Mouse (Mus musculus) limb, embryonic 14.5 days (tissue): ENCODE measurements at regions not wholly inside any gene's neighbourhood (a gene's known extent, or its start where the extent isn't known, plus 50 kb on each side); places are given as distances from the start of the nearest gene placed in this dataset.

Source experiments
- ATAC-seq: fragments of 200-750 bp; cut with Nextera tagmentation; 2 replicates; pipeline ENCODE4 v1.8.0; 2017; ENCODE audit warnings: low read depth, moderate number of reproducible peaks, moderate TSS enrichment; ENCODE audit not compliant: low FRiP score
- DNase-seq: peaks from one replicate; pipeline ENCODE4 v3.0.0-alpha.2; 2015; ENCODE audit warnings: low spot score
- H3K27ac ChIP-seq: fragments of 300-500 bp; sonication (generic); replicated peaks from 2 replicates; pipeline ENCODE4 v1.5.1; 2014; ENCODE audit warnings: low read depth, mild to moderate bottlenecking, low read length, moderate library complexity, mixed read lengths
- H3K27me3 ChIP-seq: fragments of 300-500 bp; sonication (generic); 2 replicates; pipeline ENCODE4 v1.6.1; 2014; ENCODE audit warnings: low read length, mixed read lengths; ENCODE audit not compliant: control insufficient read depth, insufficient read depth
- H3K36me3 ChIP-seq: fragments of 300-500 bp; sonication (generic); 2 replicates; pipeline ENCODE4 v1.6.1; 2014; ENCODE audit warnings: mild to moderate bottlenecking, low read length, moderate library complexity, mixed read lengths; ENCODE audit not compliant: control insufficient read depth, insufficient read depth
- H3K4me1 ChIP-seq: fragments of 300-500 bp; sonication (generic); 2 replicates; pipeline ENCODE4 v1.6.1; 2014; ENCODE audit warnings: antibody characterized with exemption, low read length, mixed read lengths; ENCODE audit not compliant: control insufficient read depth, insufficient read depth
- H3K4me2 ChIP-seq: fragments of 300-500 bp; sonication (generic); replicated peaks from 2 replicates; pipeline ENCODE4 v1.6.1; 2014; ENCODE audit warnings: low read depth, mild to moderate bottlenecking, low read length, moderate library complexity; ENCODE audit not compliant: severe bottlenecking
- H3K4me3 ChIP-seq: fragments of 300-500 bp; sonication (generic); replicated peaks from 2 replicates; pipeline ENCODE4 v1.5.1; 2014; ENCODE audit warnings: low read length
- H3K9ac ChIP-seq: fragments of 300-500 bp; sonication (generic); 2 replicates; pipeline ENCODE4 v1.6.1; 2014; ENCODE audit warnings: mild to moderate bottlenecking, low read depth, low read length, moderate library complexity; ENCODE audit not compliant: severe bottlenecking
- H3K9me3 ChIP-seq: fragments of 300-500 bp; sonication (generic); 2 replicates; pipeline ENCODE4 v1.6.1; 2016; ENCODE audit warnings: low read length; ENCODE audit not compliant: control insufficient read depth
- POLR2A ChIP-seq: fragments of 200-500 bp; IDR thresholded peaks from 2 replicates; pipeline ENCODE4 v1.8.0; 2012; ENCODE audit warnings: inconsistent platforms, mild to moderate bottlenecking, moderate library complexity, borderline replicate concordance; ENCODE audit not compliant: insufficient read depth, insufficient read length; ENCODE audit errors: extremely low read depth
- WGBS: fragments of 180-500 bp; shearing (Covaris S2); extraction: QIAGEN DNeasy Blood & Tissue Kit; methylation state at CpG from one replicate; pipeline ENCODE4 v1.1.7; 2014; 5-methylcytosine and 5-hydroxymethylcytosine counted together

DNA sequence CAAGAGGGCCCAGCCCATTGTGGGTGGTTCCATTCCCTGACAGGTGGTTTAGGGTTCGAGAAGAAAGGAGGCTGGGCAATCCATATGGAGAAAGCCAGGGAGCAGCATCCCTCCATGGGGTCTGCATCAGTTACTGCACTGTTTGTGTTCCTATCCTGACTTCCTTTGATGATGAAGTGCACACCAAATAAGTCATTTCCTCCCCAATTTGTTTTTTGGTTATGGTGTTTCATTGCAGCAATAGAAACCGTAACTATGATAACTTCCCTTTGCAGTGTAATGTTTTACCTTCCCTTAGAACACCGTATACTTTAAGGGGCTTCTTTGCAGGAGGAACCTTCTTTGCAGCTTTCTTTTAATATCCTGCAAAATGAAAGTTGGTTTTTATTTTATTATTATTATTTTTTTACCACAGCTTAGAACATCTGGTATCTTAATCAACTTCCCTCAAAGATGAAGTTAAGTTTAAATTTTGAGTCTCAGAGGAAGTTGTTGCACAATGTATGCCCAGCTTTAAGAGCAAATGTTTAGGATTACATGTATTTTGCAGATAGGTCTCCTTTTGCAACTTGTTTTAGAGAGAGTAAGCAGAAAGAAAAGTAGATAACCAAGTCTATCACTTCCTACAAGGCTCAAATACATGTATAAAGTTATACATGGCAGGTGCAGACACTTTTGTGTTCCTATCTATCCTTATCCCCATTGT lies 1059.1 kb downstream of the Diaph2 start:
- Histone ChIP-seq H3K27me3 (no peaks in the 10 kb centered on the region), H3K9ac (no peak overlapping the region), H3K36me3 (no peaks in the 10 kb centered on the region), H3K9me3 (no peaks in the 10 kb centered on the region), H3K4me1 (no peaks in the 10 kb centered on the region), H3K4me2 (no peak overlapping the region), H3K4me3 (no peak overlapping the region), H3K27ac (no peak overlapping the region)
- 77% methylated on average over 3 of the region's 3 CpGs for WGBS
- TF ChIP-seq POLR2A, result no peak
- DNase-seq, result no peak
- no peak for ATAC-seq

DNA sequence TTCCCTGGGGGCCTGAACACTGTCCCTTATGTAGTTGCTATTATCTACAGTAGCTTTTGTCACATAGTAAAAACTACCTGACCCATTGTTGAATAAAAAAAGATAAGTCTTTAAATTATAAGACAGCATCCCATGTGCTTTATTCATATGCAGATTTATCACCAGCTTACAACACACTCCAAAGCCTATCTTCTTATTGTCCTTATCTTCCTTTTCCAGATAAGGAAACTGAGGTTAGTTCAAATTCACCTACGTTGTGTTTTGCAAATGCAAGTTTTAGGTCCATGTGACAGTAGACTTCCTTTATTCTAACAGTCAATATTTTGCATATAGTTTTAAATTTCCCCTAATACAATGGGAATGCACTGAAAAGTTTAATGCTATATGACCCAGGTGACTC lies 1069.4 kb downstream of the Diaph2 start:
- no peaks in the 10 kb centered on the region for H3K9me3 ChIP-seq
- H3K4me3 ChIP-seq, result no peak overlapping the region
- 65% methylated on average over 1 of the region's 1 CpGs for WGBS
- DNase-seq (no peak), ATAC-seq (no peak)
- no peak for TF ChIP-seq POLR2A
- no peaks in the 10 kb centered on the region for H3K27me3 ChIP-seq
- H3K36me3 ChIP-seq, result no peaks in the 10 kb centered on the region
- H3K4me1 ChIP-seq, result no peaks in the 10 kb centered on the region
- H3K9ac ChIP-seq, result no peak overlapping the region
- H3K4me2 ChIP-seq, result no peak overlapping the region
- no peak overlapping the region for H3K27ac ChIP-seq

DNA sequence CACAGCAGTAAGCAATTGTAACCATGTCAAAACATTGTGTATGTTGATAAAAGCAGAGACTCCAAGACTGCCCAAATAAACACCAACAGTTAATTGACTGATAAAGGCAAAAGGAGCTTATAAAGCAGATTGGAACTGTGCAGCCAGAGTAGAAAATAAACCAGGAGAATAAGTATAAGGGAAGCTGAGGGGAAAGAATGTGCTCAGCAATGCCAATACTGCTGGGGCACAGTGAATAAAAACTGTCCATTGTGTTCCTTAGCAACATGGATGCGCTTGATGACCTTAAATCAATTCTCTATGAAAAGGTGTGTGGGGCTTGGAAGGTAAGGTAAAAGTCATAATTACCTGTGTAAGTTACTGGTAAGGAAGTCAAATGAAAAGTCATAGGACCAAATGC lies 1070.2 kb downstream of the Diaph2 start:
- 95% methylated on average over 1 of the region's 1 CpGs for WGBS
- H3K27me3 ChIP-seq, result no peaks in the 10 kb centered on the region

DNA sequence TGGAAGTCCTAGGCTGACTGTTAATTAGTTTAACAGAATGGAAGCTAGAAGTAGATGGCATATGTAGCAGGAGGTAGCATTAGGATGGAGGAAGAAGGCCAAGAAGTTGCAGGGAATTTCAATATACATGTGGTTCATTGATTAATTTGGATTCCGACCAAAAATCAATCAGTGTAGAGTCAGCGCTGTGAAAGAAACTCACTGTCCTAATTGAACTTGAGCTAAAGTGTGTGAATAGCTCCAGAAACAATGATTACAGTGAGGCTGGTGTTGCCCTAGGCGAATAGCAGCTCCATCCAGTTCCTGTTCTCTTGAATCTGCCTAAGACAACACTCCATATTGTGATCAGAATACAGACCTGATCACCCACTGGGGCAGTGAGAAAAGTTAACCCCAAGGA lies 1070.6 kb downstream of the Diaph2 start:
- H3K9me3 ChIP-seq, result no peaks in the 10 kb centered on the region
- no peak overlapping the region for H3K9ac ChIP-seq
- no peak overlapping the region for H3K4me3 ChIP-seq
- WGBS, result 79% methylated on average over 3 of the region's 3 CpGs
- TF ChIP-seq POLR2A, result no peak
- H3K4me1 ChIP-seq, result no peaks in the 10 kb centered on the region
- no peak overlapping the region for H3K27ac ChIP-seq
- H3K27me3 ChIP-seq, result no peaks in the 10 kb centered on the region
- DNase-seq, result no peak
- H3K4me2 ChIP-seq, result no peak overlapping the region
- no peak for ATAC-seq
- H3K36me3 ChIP-seq, result no peaks in the 10 kb centered on the region

More for the DNA sequence above, 1070.2 kb downstream of the Diaph2 start:
- Histone ChIP-seq H3K9ac (no peak overlapping the region), H3K9me3 (no peaks in the 10 kb centered on the region), H3K27ac (no peak overlapping the region), H3K4me2 (no peak overlapping the region), H3K4me1 (no peaks in the 10 kb centered on the region), H3K36me3 (no peaks in the 10 kb centered on the region), H3K4me3 (no peak overlapping the region)
- DNase-seq (no peak), ATAC-seq (no peak)
- no peak for TF ChIP-seq POLR2A

DNA sequence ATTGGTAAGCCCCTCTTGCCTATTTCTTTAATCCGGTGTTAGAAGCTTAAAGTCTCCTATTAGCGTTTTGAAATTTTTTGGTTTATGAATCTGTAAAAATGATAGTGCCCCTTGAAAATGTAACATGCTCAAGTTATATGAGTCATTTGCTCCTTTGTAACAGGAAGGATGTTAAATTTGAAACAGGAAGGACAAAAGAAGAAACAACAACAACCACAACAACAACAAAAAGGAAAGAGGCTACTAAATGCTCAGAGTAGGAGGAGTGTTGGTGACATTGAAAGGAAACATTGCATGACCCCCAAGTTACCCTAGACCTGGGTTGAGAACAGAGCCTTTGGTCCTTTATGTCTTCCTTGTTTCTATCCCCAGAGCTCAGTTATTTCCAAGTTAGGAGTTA lies 1074.4 kb downstream of the Diaph2 start:
- no peak overlapping the region for H3K4me3 ChIP-seq
- no peak for TF ChIP-seq POLR2A
- DNase-seq (no peak), ATAC-seq (no peak)
- H3K36me3 ChIP-seq, result no peaks in the 10 kb centered on the region
- H3K9ac ChIP-seq, result no peak overlapping the region
- no peaks in the 10 kb centered on the region for H3K9me3 ChIP-seq
- no peak overlapping the region for H3K4me2 ChIP-seq
- H3K4me1 ChIP-seq, result no peaks in the 10 kb centered on the region
- WGBS, result 95% methylated on average over 2 of the region's 2 CpGs
- H3K27me3 ChIP-seq, result no peaks in the 10 kb centered on the region
- no peak overlapping the region for H3K27ac ChIP-seq

DNA sequence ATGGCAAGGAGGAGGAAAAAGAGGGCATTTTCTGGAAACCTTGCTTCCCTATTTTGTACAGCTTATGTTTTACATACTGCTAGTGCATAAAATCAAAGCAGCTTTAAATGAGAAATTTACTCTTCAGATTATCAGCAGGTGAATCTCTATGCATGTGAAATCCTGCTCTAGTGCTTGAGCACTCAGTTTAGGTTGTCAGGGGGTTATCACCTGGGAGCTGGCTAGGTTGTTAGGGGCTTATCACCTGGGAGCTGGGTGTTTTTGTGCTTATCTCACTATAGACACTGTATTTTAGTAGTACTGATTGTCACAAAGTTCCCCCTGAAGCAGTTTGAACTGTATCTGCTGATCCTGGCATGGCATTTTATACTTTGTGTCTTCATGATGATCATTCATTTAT lies 1086.3 kb downstream of the Diaph2 start:
- H3K4me1 ChIP-seq, result no peaks in the 10 kb centered on the region
- no peak overlapping the region for H3K27ac ChIP-seq
- H3K36me3 ChIP-seq, result no peaks in the 10 kb centered on the region
- no peak for DNase-seq
- no peak for ATAC-seq
- TF ChIP-seq POLR2A, result no peak
- H3K4me2 ChIP-seq, result no peak overlapping the region
- H3K9ac ChIP-seq, result no peak overlapping the region
- H3K9me3 ChIP-seq, result no peaks in the 10 kb centered on the region
- no peaks in the 10 kb centered on the region for H3K27me3 ChIP-seq
- no peak overlapping the region for H3K4me3 ChIP-seq
